Mouse (Mus musculus) ES-Bruce4 (cell line): ENCODE measurements around the gene Calm2.

Experiments
- CTCF ChIP-seq: IDR thresholded peaks from one replicate; pipeline ENCODE4 v1.8.1; 2011; ENCODE audit warnings: low read depth, low read length
- EP300 ChIP-seq: IDR thresholded peaks from 2 replicates; pipeline ENCODE4 v1.6.1; 2011; ENCODE audit warnings: low read depth, low read length; ENCODE audit not compliant: insufficient read depth
- POLR2A ChIP-seq: IDR thresholded peaks from one replicate; pipeline ENCODE4 v1.8.1; 2011; ENCODE audit warnings: low read length; ENCODE audit not compliant: insufficient read depth

- TF ChIP-seq POLR2A (no peak), CTCF (no peak), EP300 (no peak)
Observed at GRCm38 (mm10) chr17:87397088-87397487, 49.6 kb downstream of the Calm2 start.
